Mouse (Mus musculus): ENCODE measurements around the gene Usp4.

Usp4 gene

DNA sequence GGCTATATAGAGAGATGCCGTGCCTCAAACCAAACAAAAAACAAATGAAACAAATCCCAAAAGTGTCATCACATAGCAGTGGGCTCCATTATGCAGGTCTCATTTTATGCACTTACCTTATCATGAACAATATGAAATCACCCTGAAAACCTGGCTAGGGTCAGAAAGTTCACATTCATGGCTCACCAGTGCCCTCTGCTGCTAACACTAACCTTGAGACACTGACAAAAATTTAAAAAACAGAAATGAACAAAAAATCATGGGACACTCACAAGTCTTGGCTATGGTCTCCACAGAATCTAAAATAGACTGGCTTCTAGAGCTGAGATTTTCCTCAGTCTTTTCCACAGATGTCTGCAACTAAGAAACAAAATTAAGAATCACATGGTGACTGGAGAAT lies 64.6 kb downstream of the Usp4 start:
- no peak for DNase-seq

DNA sequence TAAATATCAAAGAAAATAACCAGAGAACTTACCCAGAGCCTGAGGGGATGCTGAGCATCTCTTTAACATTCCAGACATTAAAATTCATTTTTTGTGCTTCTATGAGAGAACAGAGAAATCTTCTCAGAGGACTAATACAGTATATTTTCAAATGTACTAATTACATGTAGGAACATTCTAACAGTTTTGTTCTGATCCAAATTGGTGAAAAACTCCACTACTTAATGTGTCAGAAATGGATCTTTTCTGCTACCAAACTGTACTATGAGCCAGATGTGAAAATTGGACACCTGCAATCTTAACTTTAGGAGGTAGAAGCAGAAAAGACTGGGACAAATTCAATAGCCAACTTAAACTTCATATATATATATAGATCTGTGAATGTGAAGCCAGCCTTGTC lies 80.7 kb downstream of the Usp4 start, which contains the start of gene Ccdc36:
Gene Ccdc36, minus strand, starts transcription at position 101 of the 400 bp plus-strand sequence.
- no peak for DNase-seq

DNA sequence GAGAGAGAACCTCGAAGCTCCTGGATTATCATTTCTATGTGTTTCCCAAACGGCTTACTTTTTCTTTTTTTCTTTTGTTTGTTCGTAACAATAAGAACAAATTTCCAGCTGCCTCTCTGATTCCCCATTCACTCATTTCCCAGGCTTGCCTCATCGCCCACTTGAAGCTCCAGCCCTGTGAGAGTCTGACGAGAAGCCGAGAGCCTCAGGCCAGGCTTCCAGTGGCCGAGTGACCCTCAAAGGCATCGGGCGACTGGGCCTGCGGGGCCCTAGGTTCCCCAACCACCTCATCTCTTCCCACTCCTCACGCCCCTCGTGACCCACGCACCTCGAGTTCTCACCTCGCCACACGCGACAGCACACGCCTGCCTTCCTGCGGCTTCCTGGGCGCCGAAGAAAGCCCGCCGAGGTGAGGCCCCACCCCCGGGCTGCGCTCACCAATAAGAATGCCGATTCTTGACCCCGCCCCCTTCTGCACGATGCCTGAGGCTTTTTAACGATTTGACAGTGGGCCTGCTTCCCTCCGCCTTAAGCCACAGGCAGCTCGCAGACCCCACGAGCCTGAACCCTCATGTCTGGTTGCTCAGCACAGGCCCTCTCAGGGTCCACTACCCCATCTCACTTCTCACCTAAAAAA lies 83.9 kb downstream of the Usp4 start:
- DNase-seq, result no peak

DNA sequence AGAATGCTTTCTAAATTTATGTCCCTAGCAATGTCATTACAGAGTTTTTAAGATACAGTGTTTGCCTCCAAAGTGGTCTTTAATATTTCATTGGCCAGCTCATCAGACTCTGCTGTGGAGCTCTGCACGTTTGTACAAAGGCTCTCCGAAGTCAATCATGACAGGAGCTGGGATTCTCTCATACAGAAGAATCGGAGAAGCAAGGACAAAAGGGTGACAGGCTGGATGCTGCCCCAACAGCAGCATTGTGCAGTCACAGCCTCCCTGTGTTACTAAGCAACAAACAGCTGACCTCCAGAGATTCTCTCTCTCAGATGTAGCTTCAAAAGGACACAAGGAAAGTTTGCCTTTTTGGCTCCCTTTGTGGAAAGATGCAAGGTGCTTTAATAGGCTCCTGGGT lies 88.5 kb downstream of the Usp4 start, which contains the start of gene BC048562:
Gene BC048562, plus strand, starts transcription at position 301 of the 400 bp plus-strand sequence.
- no peak for DNase-seq

DNA sequence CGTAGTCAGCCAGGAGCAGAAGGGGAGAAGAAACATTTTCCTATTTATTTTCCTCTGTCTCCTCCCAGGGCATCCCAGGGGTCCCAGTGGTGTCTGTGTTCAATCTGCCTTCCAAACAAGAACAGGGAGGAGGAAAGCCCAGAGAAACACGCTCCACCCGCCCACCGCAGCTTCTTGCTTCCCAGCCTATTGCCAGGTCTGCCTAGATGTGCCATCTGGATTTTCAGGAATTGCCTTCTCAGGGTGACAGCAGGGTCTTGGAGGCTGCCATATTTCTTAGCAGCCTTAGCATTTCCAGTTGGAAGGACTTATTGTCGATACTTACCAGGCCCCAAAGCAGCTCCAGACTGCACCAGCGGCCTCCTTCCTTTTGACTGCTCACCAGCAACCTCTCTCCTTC lies 91.5 kb downstream of the Usp4 start:
- no peak for DNase-seq

DNA sequence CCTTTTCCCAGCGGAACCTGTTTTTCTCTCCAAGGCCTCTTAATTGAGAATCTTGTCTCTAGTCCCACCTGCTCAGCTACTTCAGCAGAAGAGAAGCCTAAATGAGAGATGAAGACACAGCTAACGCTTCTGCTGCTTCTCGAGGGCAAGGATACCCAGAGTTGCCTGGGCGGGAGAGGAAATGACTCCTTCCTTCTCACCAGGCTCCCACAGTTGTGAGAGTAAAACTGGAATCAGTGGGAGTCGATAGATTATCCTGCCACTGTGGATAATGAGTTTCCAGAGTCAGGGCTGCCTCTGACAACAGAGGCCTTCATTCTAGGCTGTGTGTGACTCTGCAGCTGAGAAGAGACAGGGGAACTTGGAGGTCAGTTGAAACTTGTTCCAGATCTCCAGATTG lies 92.8 kb downstream of the Usp4 start:
- no peak for DNase-seq

DNA sequence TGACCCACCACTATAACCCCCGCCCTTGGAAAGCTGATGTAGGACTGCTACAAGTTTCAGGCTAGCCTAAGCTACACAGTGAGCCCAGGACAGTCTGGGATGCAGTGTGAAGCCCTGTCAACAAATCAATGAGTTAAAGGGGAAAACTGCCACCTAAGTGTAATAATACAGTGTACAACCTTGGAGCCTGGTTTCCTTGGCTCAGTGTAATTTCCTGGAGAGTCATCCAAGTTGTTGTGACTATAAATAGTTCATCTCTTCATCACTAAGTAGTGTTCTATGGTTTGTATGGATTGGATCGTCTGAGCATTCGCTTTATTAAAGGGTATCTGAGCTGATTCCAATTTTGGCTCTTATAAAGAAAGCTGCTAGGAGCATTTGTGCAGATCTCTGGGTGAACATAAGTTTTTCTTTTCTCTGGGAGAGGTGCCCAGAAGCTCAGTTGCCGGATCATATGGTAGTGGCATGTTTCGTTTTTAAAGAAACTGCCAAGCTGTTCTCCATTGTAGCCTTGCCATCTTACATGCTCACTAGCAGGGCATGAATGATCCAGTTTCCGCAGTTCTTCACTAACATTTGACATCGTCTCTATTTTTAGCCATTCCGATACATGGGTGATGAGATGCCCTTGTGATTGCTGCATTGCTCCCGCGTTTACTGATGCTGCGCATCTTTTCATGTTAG lies 93.7 kb downstream of the Usp4 start:
- no peak for DNase-seq
